Mouse (Mus musculus): ENCODE results near the gene Ak2. TPM values are rescaled to one million over a fixed set of nuclear protein-coding genes. Genes with fewer than 3 reads are reported as not detected.

Ak2 gene
- total RNA-seq, 2 experiments from 2014 or later, result 24.3 to 27.2 TPM

DNA sequence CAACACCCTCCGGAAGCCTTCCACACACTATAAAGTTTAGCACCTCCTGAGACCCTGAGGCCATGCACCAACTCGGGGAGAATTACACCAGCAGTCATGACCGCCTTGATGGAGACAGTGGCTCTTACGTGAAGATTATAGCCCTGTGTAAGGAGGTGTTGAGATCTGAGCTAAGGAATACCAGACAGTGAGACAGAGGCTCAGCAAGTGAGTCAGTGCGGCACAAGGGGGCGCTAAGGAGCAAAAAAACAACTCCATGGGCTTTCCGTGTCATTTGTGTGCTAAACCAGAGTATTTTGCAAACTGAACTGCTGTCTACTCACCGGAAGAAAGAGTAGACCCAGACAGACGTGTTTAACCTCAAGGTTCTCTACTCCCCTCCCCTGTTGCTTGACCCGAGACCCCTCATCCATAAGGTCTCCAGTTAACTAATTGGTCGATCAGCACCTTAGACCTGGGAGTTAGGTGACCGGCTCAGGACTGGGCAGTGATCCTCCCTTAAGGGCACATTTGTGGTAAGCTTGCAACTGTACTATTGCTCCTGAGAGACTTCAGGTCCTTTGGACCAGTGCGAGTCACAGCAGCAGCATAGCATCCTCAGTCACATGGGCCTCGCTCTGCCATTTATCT, 20.6 kb upstream of the Ak2 start:
- DNase-seq (ENCODE audit: low spot score in 2 of 2), result peak; percentile 73 to 80

DNA sequence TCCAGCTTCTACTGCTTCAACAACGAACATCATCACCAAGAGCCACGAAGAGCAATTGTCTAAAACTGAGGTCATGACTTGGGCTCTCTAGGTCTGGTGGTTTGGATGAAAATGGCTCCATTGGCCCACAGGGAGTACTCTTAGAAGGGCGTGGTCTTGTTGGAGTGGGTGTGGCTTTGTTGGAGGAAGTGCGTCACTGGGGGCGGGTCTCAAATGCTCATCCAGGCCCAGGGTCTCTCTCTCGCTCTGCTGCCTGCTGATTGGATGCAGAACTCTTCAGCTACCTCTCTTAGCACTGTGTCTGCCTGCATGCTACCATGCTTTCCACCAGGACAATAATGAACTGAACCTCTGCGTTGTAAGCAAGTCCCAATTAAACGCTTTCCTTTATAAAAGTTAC, 17.1 kb upstream of the Ak2 start:
- DNase-seq (ENCODE audit: low spot score in 2 of 2), result no peak

GRCm38 (mm10) chr4:128976577-128976976, 15.2 kb upstream of the Ak2 start:
- DNase-seq (ENCODE audit: low spot score in 2 of 2), result no peak

GRCm38 (mm10) chr4:128977217-128977616, 14.5 kb upstream of the Ak2 start:
- DNase-seq (ENCODE audit: low spot score in 2 of 2), result no peak

DNA sequence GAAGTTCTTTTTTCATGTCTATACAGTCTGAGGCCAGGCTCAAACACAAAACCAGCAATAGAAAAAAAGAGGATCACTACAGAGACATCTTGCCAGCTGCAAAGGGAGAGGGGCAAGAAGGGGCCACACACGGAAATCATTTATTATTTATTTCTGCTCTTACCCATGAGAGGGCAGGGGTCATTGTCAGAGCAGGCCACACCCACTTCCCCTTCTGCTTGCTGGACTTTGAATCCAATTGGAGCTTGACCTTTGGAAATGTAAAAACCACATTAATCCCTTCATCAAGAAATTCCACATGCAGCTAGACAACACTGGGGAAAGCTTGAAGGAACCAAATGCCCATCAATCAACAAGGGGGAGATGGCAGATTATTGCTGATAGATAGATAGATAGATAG, 13.1 kb upstream of the Ak2 start:
- no peak for DNase-seq (ENCODE audit: low spot score in 2 of 2)

DNA sequence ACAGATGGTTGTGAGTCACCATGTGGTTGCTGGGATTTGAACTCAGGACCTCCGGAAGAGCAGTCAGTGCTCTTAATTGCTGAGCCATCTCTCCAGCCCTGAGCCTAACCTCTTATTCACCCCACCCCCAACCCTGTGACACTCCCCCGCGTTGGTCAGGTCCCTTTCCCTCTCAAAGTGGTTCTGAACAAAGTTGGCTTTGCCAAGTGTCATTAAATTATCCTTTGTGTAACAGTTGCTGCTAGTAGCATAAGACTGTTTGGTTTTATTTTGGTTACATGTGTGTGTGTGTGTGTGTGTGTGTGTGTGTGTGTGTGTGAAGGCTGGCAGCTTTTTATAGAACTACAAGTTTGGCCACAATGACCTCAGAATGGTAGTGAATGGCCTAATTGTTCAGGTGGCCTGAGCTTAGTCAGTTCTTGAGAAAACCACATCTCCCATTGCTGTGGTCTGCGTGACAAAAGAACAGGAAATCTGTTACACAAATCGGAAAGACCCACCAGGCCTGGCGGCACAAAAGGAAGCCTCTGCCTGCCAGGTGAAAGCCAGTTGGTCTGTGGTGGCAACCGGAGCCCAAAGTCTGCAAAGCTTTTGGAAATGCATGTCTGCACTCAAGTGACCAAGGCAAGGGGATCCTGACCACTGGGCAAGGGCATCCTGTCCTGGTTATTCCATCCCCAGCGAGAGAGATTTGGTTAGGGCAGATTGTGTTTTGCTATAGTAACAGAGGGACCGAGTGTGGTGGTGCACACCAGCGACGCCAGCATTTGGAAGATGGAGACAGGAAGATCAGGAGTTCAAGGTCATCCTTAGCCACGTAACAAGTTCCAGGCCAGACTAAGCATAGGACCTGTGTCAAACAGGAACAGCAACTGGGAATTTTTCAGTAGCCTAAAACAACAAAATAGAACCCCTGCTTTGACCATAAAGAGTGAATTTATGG, 10.6 kb upstream of the Ak2 start:
- DNase-seq (ENCODE audit: low spot score in 2 of 2), result no peak

DNA sequence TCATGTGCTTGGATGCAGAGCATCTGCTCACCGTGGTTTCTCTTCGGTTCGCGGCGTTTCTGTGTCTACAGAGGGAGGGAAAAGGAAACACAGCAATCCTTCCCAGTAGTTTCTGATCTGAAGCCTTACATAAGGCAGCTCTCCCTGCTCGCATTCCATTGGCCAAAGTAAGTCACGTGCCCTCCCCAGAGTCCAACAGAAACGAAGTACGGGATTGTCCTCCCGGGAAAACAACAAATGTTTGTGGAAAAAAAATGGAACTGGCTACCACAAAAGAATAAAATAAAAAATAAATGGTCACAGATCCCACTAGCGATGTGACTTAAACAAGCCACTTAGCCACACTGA, 10.0 kb upstream of the Ak2 start:
- no peak for DNase-seq (ENCODE audit: low spot score in 2 of 2)

DNA sequence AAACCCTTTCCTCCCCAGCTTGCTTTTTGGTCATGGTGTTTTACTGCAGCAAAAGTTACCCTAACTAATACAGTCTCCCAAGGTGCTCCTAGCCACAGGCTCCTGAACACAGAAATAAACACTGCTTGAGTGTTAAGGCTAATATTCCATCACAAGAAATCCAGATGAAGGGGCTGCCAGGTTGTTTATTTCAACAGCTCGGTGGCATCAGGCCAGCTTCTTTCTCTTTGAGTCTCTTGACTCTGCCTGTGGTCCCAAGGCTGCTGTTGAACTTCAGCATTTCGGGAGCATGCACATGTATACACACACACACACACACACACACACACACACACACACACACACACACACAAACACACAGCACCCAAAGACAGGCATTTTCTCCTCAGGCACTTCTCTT, 8.6 kb upstream of the Ak2 start:
- no peak for DNase-seq (ENCODE audit: low spot score in 2 of 2)

- no peak for DNase-seq (ENCODE audit: low spot score in 2 of 2)
Observed at GRCm38 (mm10) chr4:128983656-128984055, 8.1 kb upstream of the Ak2 start.

- DNase-seq (ENCODE audit: low spot score in 2 of 2), result no peak
Observed at GRCm38 (mm10) chr4:128984600-128984999, 7.2 kb upstream of the Ak2 start.

- DNase-seq (ENCODE audit: low spot score in 2 of 2), result no peak
Observed at GRCm38 (mm10) chr4:128988911-128989310, 2.8 kb upstream of the Ak2 start.

GRCm38 (mm10) chr4:128989678-128990077, 2.1 kb upstream of the Ak2 start:
- DNase-seq (ENCODE audit: low spot score in 2 of 2), result no peak

DNA sequence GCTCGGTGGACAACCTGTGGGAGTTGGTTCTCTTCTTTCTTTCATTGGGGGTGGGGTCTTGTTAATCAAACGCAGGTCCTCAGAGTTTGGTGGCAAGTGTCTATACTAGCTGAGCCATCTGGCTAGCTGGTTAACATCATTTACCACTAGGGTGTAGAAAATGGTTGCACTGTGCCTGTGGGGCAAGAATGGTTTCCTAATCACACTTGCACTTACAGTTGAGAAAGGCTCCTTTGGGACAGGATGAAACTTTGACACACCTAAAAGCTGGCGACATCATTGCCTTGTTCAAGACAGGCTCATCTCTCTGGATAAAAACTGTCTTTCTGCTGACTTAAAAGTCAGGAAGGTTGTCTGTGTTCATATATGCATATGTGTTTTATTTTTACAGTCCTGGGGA, 418 bp downstream of the Ak2 start:
- no peak for DNase-seq (ENCODE audit: low spot score in 2 of 2)

DNA sequence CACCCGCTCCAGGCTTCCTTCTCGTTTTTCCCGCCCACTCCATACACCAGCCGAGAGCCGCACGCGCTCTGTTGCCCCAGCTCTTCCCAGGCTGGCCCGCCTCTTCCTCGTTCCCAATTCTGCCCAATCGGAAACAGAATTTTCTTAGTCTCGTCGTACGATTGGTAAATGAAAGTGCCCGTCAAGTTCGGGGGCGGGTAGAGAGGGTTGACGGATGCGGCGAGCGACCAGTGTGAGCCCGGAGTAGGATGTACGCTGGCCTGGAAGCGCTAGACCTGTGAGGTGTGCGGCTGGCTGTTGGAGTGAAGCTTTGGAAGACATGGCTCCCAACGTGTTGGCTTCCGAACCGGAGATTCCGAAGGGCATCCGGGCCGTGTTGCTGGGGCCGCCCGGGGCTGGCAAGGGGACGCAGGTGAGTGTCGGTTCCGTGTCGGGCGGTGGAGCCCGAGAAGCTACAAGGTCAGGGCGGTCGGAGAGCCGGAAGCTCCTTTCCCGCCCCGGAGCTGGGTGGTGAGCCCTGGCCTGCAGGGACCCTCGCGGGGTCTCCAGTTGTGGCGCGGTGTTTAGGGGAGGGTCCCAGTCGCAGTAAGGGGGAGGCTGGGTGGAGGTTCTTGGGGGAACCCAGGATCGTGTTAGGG, 1.4 kb downstream of the Ak2 start:
- peak; percentile 94 to 96 for DNase-seq (ENCODE audit: low spot score in 2 of 2)

DNA sequence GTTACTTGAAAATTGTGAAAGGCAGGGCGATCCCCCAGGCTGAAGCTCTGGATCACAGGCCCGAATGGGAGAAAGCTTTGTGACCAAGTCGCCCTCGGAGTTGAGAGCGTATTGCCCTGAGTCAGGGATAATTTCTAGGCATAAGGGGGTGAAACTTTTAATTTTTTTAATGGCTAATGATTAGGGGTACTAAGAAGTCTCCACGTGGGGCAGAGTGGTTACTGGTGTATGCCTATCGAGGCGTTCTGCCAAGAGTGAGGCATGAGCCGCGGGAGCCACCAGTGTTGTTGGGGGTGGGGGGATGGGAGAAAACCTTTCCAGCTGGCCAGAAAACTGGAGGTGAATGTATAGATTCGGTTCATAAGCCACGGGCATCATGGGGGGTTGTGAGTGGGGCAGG, 1.9 kb downstream of the Ak2 start:
- DNase-seq (ENCODE audit: low spot score in 2 of 2), result no peak

DNA sequence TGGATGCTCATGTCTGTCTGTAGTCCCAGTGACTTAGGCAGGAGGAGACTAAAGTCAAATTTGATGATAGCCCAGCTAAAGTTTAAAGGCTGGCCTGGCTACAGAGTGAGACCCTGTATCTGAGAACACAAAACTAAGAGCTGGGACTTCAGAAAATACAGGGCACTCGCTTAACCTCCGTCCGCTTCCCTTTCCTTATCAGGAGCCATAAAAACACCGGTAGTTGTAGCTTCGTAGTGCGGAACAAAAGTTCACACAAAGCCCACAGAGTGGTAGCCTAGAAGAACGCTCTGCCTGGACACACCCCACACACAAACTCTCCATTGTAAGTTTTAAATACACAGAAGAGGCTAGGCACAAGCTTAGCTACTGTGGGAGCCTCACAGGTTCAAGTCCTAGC, 3.5 kb downstream of the Ak2 start:
- no peak for DNase-seq (ENCODE audit: low spot score in 2 of 2)

DNA sequence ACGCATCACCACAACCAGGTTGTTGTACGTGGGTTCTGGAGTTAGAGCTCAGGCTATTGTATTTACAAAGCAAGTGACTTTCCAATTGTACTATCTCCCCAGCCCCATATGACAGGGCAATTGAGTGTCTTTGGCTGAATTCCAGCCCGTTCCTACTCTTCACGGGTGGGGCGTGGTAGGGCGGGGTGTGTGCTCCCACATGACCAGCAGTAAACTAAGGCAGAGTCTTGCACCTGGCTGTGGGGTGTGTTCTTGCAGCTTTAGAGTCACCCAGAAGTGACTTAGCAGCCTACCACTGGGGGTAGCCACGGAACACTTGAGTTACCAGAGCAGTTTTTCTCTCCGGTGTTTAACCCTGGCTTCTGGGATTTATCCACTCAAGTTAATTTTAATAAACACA, 5.5 kb downstream of the Ak2 start:
- DNase-seq (ENCODE audit: low spot score in 2 of 2), result no peak

- DNase-seq (ENCODE audit: low spot score in 2 of 2), result no peak
Observed at GRCm38 (mm10) chr4:128998401-128998800, 6.6 kb downstream of the Ak2 start.

DNA sequence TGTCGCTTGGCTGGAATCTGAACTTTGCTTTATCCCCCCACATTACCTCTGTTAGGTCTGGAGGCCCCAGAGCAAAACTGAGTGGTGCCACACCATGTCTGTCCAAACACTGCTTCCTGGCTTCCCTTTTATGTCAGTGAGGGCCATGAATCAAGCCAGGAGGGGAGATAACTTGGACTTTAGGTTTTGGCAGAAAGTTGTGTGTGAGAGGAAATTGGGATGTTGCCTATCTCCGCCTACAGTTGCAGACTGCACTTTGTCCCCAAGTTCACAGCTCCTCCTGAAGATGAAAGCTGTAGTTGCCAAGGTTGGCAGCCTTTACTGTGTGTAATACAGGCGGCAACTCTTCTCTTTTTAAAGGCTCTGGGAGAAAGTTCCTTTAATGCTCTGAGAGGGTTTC, 9.0 kb downstream of the Ak2 start:
- DNase-seq (ENCODE audit: low spot score in 2 of 2), result no peak

DNA sequence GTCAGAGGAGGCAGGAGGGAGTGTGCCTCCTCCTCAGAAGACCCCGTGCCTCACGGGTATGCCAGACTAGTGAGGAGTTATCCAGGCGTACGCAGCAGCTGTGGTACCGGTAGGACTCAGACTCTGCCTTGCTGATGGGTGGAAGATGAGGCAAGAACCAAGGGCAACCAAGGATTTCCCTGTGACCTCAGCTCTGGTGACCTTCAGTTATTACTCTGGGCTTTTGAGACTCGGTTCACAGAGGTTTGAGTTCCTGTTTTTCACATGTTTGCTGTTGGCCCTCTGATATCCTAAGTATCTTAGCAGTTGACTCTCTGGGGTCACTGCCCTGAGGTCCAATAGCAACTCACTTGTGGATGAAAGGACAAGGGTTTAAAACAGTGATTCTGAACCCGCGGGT, 12.0 kb downstream of the Ak2 start:
- no peak for DNase-seq (ENCODE audit: low spot score in 2 of 2)

DNA sequence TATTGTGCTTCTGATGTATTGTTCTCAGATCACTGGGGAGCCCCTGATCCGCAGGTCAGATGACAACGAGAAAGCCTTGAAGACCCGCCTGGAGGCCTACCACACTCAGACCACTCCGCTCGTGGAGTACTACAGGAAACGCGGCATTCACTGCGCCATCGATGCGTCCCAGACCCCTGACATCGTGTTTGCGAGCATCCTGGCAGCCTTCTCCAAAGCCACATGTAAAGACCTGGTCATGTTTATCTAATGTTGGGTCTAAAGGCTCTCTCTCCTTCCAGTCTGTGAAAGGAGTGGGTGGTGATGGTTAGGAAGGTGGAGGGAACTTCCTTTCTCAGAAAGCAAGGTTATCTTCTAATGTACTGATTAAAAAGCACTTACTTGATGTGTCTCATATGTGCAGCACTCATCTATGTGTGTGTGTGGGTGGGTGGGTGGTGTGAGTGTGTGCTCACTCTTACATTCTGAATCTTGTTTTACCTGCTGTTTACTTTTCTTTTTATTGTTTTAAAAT, 16.3 kb downstream of the Ak2 start:
- no peak for DNase-seq (ENCODE audit: low spot score in 2 of 2)

DNA sequence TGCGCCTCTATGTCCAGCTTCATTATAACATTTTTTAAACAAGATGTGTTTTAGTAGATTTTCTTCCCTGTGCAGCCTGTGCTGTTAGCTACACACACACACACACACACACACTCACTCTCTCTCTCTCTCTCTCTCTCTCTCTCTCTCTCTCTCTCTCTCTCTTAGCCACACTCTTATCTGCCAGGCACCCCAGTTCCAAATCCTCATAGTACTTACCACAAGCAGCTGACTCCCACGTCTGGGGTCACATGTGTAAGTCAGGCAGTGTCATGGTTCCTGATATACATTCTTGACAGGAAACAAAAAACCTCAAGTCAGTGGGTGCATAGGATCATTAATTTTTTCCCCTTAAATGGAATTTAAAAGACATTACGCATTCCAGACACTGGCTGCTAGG, 16.9 kb downstream of the Ak2 start:
- no peak for DNase-seq (ENCODE audit: low spot score in 2 of 2)

Data from left cerebral cortex, adult 18-20 months (tissue).